Mouse (Mus musculus): Measurements from ENCODE around the gene Smyd3. TPM values are rescaled to one million over a fixed set of nuclear protein-coding genes. Genes with fewer than 3 reads are reported as not detected.

Gene Smyd3
- polyA plus RNA-seq, 1 experiment from 2014 or later, result 18.2 TPM

DNA sequence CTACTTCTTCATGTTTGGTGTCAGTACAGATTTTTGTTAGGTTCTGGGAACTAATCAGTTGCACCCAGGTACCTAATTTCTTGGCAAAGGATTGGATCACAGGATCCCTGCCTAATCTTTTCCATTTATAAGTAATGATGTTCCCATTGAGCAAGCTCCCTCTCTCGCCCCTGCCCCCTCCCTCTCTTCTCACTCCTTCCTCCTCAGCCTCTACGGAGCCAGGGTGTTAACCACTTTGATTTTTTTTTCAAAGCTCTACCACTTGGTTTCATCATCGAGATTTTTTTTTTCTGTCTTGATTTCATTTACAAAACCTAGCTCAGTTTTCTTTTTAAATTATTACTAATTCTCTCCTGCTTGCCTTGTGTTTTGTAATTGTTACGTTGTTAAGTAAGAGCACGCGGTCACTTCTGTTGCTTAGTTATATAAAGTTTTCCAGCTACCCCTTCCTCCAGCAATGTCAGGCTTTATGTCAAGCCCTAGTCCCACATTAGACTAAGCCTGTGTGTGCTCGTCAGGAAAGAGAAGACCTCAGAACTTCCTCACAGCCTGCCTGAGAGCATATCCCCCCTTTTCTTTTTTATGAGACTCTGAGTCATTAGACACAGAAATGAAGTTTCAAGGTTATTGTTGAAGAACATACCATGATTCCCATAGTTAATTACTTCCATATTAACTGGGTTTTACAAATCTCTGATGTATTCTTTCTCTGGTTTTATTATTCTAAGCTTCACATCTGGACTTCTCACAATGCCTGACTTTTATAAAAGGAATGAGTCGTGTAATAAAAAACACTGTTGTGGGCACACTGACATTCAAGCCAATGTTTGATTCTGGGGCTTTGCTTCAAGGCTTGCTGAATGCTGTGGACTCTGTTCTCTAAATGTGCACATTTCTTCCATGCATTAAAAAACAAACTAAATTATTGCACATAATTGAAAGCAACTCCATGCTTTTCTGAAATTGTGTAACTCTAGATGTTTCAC, 156.1 kb downstream of the Smyd3 start:
- ATAC-seq (no peak), DNase-seq (ENCODE audit: low spot score) (no peak)
- 63% methylated on average over 8 of the region's 8 CpGs for whole genome bisulfite sequencing
- Histone ChIP-seq H3K27ac (ENCODE audit: low read depth, low read length) (no peak overlapping the region), H3K4me1 (ENCODE audit: control insufficient read depth, insufficient read depth, low read length) (no peaks in the 10 kb centered on the region), H3K4me2 (ENCODE audit: low read length) (no peak overlapping the region), H3K27me3 (replicated peaks; ENCODE audit: control insufficient read depth, insufficient read depth, low read length) (no peaks in the 10 kb centered on the region), H3K9ac (ENCODE audit: low read length) (no peak overlapping the region), H3K36me3 (ENCODE audit: control insufficient read depth, insufficient read depth, low read length) (no peaks in the 10 kb centered on the region), H3K4me3 (ENCODE audit: low read depth, low read length) (no peak overlapping the region), H3K9me3 (replicated peaks; ENCODE audit: control insufficient read depth, low read length) (no peaks in the 10 kb centered on the region)

DNA sequence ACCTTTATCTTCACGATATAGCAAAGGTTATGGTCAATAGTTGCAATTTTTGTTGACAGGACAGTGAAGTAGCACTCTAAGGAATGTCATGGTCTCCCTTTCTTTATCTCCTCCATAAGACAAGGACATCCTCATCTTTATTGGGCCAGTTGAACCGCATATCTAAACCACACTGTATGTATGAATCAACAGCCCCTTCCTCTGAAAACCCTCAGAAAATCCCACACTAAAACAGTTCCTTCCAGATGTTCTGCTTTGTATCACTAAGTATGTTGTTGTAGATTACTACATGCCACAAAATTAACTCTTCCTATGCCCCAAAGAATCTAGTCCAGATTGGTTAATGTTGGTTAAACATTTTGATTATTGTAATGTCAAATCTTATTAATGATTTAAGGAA, 160.7 kb downstream of the Smyd3 start:
- ATAC-seq (no peak), DNase-seq (ENCODE audit: low spot score) (no peak)
- Histone ChIP-seq H3K4me2 (ENCODE audit: low read length) (no peak overlapping the region), H3K27ac (ENCODE audit: low read depth, low read length) (no peak overlapping the region), H3K9me3 (replicated peaks; ENCODE audit: control insufficient read depth, low read length) (no peaks in the 10 kb centered on the region), H3K9ac (ENCODE audit: low read length) (no peak overlapping the region), H3K4me1 (ENCODE audit: control insufficient read depth, insufficient read depth, low read length) (no peaks in the 10 kb centered on the region), H3K4me3 (ENCODE audit: low read depth, low read length) (no peak overlapping the region), H3K27me3 (replicated peaks; ENCODE audit: control insufficient read depth, insufficient read depth, low read length) (no peaks in the 10 kb centered on the region), H3K36me3 (ENCODE audit: control insufficient read depth, insufficient read depth, low read length) (no peaks in the 10 kb centered on the region)
- 95% methylated on average over 2 of the region's 2 CpGs for WGBS

DNA sequence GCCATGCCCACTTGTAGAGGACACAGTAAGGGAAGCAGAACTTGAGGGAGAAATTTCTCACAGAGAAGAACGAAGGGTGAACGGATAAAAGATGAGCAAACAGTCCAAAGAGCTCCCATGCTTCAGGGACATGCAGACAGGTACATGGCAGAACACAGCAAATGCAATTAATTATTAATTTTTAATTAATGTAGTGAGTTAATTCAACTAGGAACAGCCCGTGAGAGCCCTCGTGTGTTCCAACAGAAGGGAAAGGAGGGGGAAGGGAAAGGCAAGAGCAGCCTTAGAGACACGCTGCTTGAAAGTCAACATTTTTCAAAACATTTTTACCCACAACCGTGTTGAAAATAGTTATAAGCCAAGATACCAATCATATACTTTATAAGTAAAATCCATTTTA, 163.6 kb downstream of the Smyd3 start:
- Histone ChIP-seq H3K9ac (ENCODE audit: low read length) (no peak overlapping the region), H3K4me1 (ENCODE audit: control insufficient read depth, insufficient read depth, low read length) (no peaks in the 10 kb centered on the region), H3K9me3 (replicated peaks; ENCODE audit: control insufficient read depth, low read length) (no peaks in the 10 kb centered on the region), H3K27ac (ENCODE audit: low read depth, low read length) (no peak overlapping the region), H3K4me2 (ENCODE audit: low read length) (no peak overlapping the region), H3K27me3 (replicated peaks; ENCODE audit: control insufficient read depth, insufficient read depth, low read length) (no peaks in the 10 kb centered on the region), H3K36me3 (ENCODE audit: control insufficient read depth, insufficient read depth, low read length) (no peaks in the 10 kb centered on the region), H3K4me3 (ENCODE audit: low read depth, low read length) (no peak overlapping the region)
- no peak for DNase-seq (ENCODE audit: low spot score)
- no peak for ATAC-seq
- 88% methylated on average over 6 of the region's 6 CpGs for WGBS

DNA sequence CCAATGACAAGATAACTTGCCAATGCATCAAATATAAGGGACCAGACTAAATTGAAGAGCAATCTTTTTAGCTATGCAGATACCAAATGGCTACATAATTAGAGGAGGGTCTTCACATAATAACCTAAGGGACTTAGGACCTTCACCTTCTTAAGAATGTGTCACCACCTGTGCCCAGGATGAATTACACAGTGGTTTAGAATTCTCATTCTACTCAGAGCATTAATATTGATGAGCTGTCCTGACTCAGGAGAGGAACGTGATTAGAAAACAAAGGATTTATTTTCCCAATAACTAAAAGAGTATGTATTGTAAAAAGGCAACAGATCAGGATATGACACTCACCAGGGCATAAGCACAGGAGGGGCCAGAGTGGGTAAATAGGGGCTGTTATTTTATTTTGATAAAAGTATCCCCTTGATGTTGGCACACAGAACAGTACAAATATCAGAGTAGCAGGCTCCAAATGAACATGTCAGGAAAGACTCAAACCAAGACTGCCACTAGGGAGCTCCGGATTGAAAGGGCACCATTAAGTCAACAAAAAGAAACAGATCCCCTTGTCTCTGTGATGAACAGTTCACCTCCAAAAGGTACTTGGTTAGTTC, 172.4 kb downstream of the Smyd3 start:
- H3K27ac ChIP-seq (ENCODE audit: low read depth, low read length), result no peak overlapping the region
- no peak for DNase-seq (ENCODE audit: low spot score)
- no peaks in the 10 kb centered on the region for H3K27me3 ChIP-seq (replicated peaks; ENCODE audit: control insufficient read depth, insufficient read depth, low read length)
- H3K9me3 ChIP-seq (replicated peaks; ENCODE audit: control insufficient read depth, low read length), result no peaks in the 10 kb centered on the region
- no peak overlapping the region for H3K4me3 ChIP-seq (ENCODE audit: low read depth, low read length)
- no peak for ATAC-seq
- H3K9ac ChIP-seq (ENCODE audit: low read length), result no peak overlapping the region
- H3K36me3 ChIP-seq (ENCODE audit: control insufficient read depth, insufficient read depth, low read length), result no peaks in the 10 kb centered on the region
- 46% methylated on average over 2 of the region's 2 CpGs for WGBS
- no peak overlapping the region for H3K4me2 ChIP-seq (ENCODE audit: low read length)
- H3K4me1 ChIP-seq (ENCODE audit: control insufficient read depth, insufficient read depth, low read length), result no peaks in the 10 kb centered on the region

DNA sequence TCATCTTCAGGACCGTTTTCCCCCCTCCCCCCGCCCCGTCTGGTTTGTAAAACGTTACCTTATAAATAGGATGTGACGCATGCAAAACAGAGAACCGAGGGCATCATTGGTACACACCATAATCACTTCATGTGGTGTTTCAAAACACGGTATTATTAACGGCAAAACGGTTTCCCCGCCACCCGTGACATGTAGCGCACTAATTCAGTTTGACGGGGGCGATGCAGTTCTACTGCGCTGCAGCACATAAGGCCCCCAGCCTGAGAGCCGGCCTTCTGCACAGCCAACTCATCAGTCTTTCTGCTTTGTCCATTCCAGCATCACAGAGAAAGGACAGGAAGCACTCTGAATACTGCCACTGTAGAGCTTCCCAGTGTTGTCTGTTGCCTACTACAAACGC, 174.4 kb downstream of the Smyd3 start:
- no peak overlapping the region for H3K4me3 ChIP-seq (ENCODE audit: low read depth, low read length)
- H3K4me1 ChIP-seq (ENCODE audit: control insufficient read depth, insufficient read depth, low read length), result no peaks in the 10 kb centered on the region; the same call in 1 of the 2 replicates
- DNase-seq (ENCODE audit: low spot score) (no peak), ATAC-seq (no peak)
- H3K27ac ChIP-seq (ENCODE audit: low read depth, low read length), result no peak overlapping the region
- H3K27me3 ChIP-seq (replicated peaks; ENCODE audit: control insufficient read depth, insufficient read depth, low read length), result no peaks in the 10 kb centered on the region
- 93% methylated on average over 17 of the region's 17 CpGs for WGBS
- H3K4me2 ChIP-seq (ENCODE audit: low read length), result no peak overlapping the region
- H3K9me3 ChIP-seq (replicated peaks; ENCODE audit: control insufficient read depth, low read length), result no peaks in the 10 kb centered on the region
- no peaks in the 10 kb centered on the region for H3K36me3 ChIP-seq (ENCODE audit: control insufficient read depth, insufficient read depth, low read length)
- no peak overlapping the region for H3K9ac ChIP-seq (ENCODE audit: low read length)

DNA sequence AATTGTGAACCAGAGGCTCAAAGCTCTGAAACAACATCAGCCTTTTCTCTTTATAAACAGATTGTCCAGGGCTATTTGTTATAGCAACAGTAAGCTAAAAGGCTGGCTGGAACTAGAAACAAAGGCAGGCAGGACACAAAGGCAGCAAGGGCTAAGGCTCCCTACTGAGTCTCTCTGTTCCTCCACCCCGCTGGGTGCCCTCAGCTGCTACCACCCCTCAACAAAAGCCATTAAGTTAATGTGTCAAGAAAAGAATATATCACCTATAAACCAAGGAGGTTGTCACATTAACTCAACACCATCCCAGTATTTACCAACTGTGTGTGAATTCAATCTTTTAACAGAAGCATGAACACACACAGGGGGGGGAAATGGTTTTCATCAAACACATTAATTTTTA, 176.3 kb downstream of the Smyd3 start:
- WGBS, result 50% methylated on average over 1 of the region's 1 CpGs
- H3K27ac ChIP-seq (ENCODE audit: low read depth, low read length), result no peak overlapping the region
- ATAC-seq, result no peak
- no peaks in the 10 kb centered on the region for H3K9me3 ChIP-seq (replicated peaks; ENCODE audit: control insufficient read depth, low read length)
- no peaks in the 10 kb centered on the region for H3K27me3 ChIP-seq (replicated peaks; ENCODE audit: control insufficient read depth, insufficient read depth, low read length)
- no peak overlapping the region for H3K9ac ChIP-seq (ENCODE audit: low read length)
- no peak overlapping the region for H3K4me3 ChIP-seq (ENCODE audit: low read depth, low read length)
- DNase-seq (ENCODE audit: low spot score), result no peak
- H3K36me3 ChIP-seq (ENCODE audit: control insufficient read depth, insufficient read depth, low read length), result no peaks in the 10 kb centered on the region
- no peaks in the 10 kb centered on the region; the same call in 1 of the 2 replicates for H3K4me1 ChIP-seq (ENCODE audit: control insufficient read depth, insufficient read depth, low read length)
- no peak overlapping the region for H3K4me2 ChIP-seq (ENCODE audit: low read length)

DNA sequence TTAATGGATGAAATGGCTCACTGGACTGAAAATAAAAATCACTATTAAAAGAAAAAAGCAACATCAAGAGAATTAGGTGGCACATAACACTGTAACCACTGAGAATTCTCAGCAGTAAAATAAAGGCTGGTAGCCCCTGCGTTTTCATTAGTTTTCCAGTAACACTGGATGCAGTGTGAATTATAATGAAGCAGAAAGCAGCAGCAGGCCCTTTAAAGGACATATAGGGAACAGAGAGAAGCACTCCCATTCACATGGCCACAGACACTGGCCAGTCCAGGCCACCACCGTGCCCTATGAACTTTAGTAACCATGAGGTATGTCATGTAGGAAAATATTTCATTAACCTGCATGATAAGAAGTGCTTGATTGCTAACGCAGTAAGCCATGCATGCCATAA, 178.8 kb downstream of the Smyd3 start:
- WGBS, result 82% methylated on average over 3 of the region's 3 CpGs
- Histone ChIP-seq H3K4me1 (ENCODE audit: control insufficient read depth, insufficient read depth, low read length) (no peaks in the 10 kb centered on the region; the same call in 1 of the 2 replicates), H3K27ac (ENCODE audit: low read depth, low read length) (no peak overlapping the region), H3K4me2 (ENCODE audit: low read length) (no peak overlapping the region), H3K27me3 (replicated peaks; ENCODE audit: control insufficient read depth, insufficient read depth, low read length) (no peaks in the 10 kb centered on the region), H3K9ac (ENCODE audit: low read length) (no peak overlapping the region), H3K9me3 (replicated peaks; ENCODE audit: control insufficient read depth, low read length) (no peaks in the 10 kb centered on the region), H3K36me3 (ENCODE audit: control insufficient read depth, insufficient read depth, low read length) (no peaks in the 10 kb centered on the region), H3K4me3 (ENCODE audit: low read depth, low read length) (no peak overlapping the region)
- ATAC-seq (no peak), DNase-seq (ENCODE audit: low spot score) (peak; percentile 13)

DNA sequence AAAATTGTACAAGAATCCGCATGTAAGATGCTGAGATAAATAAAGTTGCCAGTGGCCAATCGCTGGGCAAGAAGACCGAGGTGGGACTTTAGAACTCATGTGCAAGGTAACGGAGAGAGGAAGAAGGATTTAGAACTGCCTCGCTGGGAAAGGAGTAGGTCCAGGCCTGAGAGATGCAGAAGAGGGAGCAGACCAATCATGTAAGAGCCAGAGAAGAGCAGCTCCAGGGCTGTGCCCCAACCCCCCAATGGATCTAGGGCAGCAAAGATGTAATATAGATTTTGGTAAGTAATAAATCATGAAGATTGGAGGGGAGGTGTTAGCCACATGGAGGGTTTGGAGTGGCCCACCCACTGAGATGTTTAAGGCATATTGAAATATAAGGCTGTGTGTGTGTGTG, 180.3 kb downstream of the Smyd3 start:
- no peak for ATAC-seq
- H3K27ac ChIP-seq (ENCODE audit: low read depth, low read length), result no peak overlapping the region

DNA sequence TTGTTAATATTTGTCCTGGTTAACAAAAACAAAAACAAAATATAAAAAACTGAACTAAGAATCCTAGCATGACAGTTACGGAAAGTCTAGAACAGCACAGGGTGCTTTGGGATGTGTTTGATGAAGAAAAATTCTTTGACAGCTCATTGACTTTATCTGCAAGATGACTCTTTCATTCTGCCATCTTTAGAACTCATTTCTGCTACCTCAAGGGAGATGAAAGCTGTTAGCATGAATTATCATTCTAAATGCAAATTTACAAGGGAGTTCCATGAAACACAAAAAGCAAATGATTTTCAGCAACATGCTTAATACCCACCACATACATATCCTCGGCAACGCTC, 190.9 kb downstream of the Smyd3 start:
- no peak overlapping the region; the same call in 1 of the 2 replicates for H3K27ac ChIP-seq (ENCODE audit: low read depth, low read length)
- no peak for DNase-seq (ENCODE audit: low spot score)
- WGBS, result 80% methylated on average over 3 of the region's 3 CpGs
- no peak overlapping the region for H3K9ac ChIP-seq (ENCODE audit: low read length)
- H3K36me3 ChIP-seq (ENCODE audit: control insufficient read depth, insufficient read depth, low read length), result no peaks in the 10 kb centered on the region
- peak; percentile 20; the same call in 1 of the 2 replicates for ATAC-seq
- no peaks in the 10 kb centered on the region for H3K27me3 ChIP-seq (replicated peaks; ENCODE audit: control insufficient read depth, insufficient read depth, low read length)
- peaks cover 14% of the 10 kb centered on the region; the same call in 1 of the 2 replicates for H3K4me1 ChIP-seq (ENCODE audit: control insufficient read depth, insufficient read depth, low read length)
- no peak overlapping the region for H3K4me3 ChIP-seq (ENCODE audit: low read depth, low read length)
- no peaks in the 10 kb centered on the region for H3K9me3 ChIP-seq (replicated peaks; ENCODE audit: control insufficient read depth, low read length)
- H3K4me2 ChIP-seq (ENCODE audit: low read length), result no peak overlapping the region

More for the DNA sequence above, 180.3 kb downstream of the Smyd3 start:
- WGBS, result 90% methylated on average over 5 of the region's 5 CpGs
- H3K27me3 ChIP-seq (replicated peaks; ENCODE audit: control insufficient read depth, insufficient read depth, low read length), result no peaks in the 10 kb centered on the region
- no peaks in the 10 kb centered on the region; the same call in 1 of the 2 replicates for H3K4me1 ChIP-seq (ENCODE audit: control insufficient read depth, insufficient read depth, low read length)
- H3K9ac ChIP-seq (ENCODE audit: low read length), result no peak overlapping the region
- DNase-seq (ENCODE audit: low spot score), result no peak
- no peak overlapping the region for H3K4me3 ChIP-seq (ENCODE audit: low read depth, low read length)
- no peaks in the 10 kb centered on the region for H3K9me3 ChIP-seq (replicated peaks; ENCODE audit: control insufficient read depth, low read length)
- H3K4me2 ChIP-seq (ENCODE audit: low read length), result no peak overlapping the region
- H3K36me3 ChIP-seq (ENCODE audit: control insufficient read depth, insufficient read depth, low read length), result no peaks in the 10 kb centered on the region

Measured in forebrain, embryonic 14.5 days (tissue).